Mouse (Mus musculus) heart, adult 2 months (tissue): ENCODE results near the gene Samd4b. TPM values are rescaled to one million over a fixed set of nuclear protein-coding genes. Genes with fewer than 3 reads are reported as not detected.

Experiments
- DNase-seq, 2 experiments: peaks; one replicate each; pipeline ENCODE4 v3.0.0; 2021
- H3K27ac ChIP-seq: fragments of 200-600 bp; 2 replicates; pipeline ENCODE4 v1.8.1; 2022
- H3K27me3 ChIP-seq: fragments of 200-500 bp; 2 replicates; pipeline ENCODE4 v1.6.1; 2012; ENCODE audit warnings: mild to moderate bottlenecking, low read length, inconsistent platforms, mixed read lengths; ENCODE audit not compliant: control insufficient read depth, insufficient read depth
- H3K36me3 ChIP-seq: fragments of 200-500 bp; 2 replicates; pipeline ENCODE4 v1.6.1; 2012; ENCODE audit warnings: low read length, inconsistent platforms; ENCODE audit not compliant: control insufficient read depth, insufficient read depth
- H3K4me1 ChIP-seq: fragments of 200-500 bp; 2 replicates; pipeline ENCODE4 v1.6.1; 2011; ENCODE audit warnings: low read length; ENCODE audit not compliant: control insufficient read depth, insufficient read depth
- H3K4me3 ChIP-seq: fragments of 200-600 bp; 2 replicates; pipeline ENCODE4 v1.8.1; 2022
- H3K79me2 ChIP-seq: fragments of 200-500 bp; replicated peaks from 2 replicates; pipeline ENCODE4 v1.6.1; 2012; ENCODE audit warnings: mild to moderate bottlenecking, inconsistent platforms, low read length, moderate library complexity, mixed read lengths; ENCODE audit not compliant: control insufficient read depth, insufficient read depth
- H3K9ac ChIP-seq: fragments of 200-500 bp; 2 replicates; pipeline ENCODE4 v1.6.1; 2012; ENCODE audit warnings: low read depth, mild to moderate bottlenecking, control low read depth, inconsistent platforms, low read length, mixed read lengths
- CTCF ChIP-seq: fragments of 200-600 bp; IDR thresholded peaks from 2 replicates; pipeline ENCODE4 v1.8.1; 2022; ENCODE audit warnings: antibody characterized with exemption, mild to moderate bottlenecking, moderate library complexity
- EP300 ChIP-seq: fragments of 200-500 bp; IDR thresholded peaks from 2 replicates; pipeline ENCODE4 v1.6.1; 2011; ENCODE audit warnings: low read depth, low read length, control low read depth; ENCODE audit not compliant: insufficient read depth
- POLR2A ChIP-seq: fragments of 200-500 bp; IDR thresholded peaks from 2 replicates; pipeline ENCODE4 v1.6.1; 2011; ENCODE audit warnings: mild to moderate bottlenecking, low read depth, low read length, control low read depth; ENCODE audit not compliant: insufficient read depth
- WGBS: fragments of 180-500 bp; shearing (Covaris S2); methylation state at CpG from one replicate; pipeline ENCODE4 v1.1.7; 2018; 5-methylcytosine and 5-hydroxymethylcytosine counted together
- intact Hi-C: fragments of 180-260 bp; cut with DNase I; formaldehyde crosslinking; loops from one replicate; pipeline ENCODE4 v1.15.1; 2025
- polyA plus RNA-seq: library from polyadenylated mRNA; depleted of rRNA; stranded (reverse); fragments of >200 nt; gene quantifications from 2 replicates; pipeline ENCODE4 v1.2.3, GENCODE M21; 2012
- total RNA-seq, 2 experiments: library from RNA; stranded (reverse); gene quantifications; 2 replicates each; pipeline ENCODE4 v1.2.3; 2021

The Samd4b gene
- total and polyA plus RNA-seq, 3 experiments: 21.9 to 46.1 (median 22.4) TPM

DNA sequence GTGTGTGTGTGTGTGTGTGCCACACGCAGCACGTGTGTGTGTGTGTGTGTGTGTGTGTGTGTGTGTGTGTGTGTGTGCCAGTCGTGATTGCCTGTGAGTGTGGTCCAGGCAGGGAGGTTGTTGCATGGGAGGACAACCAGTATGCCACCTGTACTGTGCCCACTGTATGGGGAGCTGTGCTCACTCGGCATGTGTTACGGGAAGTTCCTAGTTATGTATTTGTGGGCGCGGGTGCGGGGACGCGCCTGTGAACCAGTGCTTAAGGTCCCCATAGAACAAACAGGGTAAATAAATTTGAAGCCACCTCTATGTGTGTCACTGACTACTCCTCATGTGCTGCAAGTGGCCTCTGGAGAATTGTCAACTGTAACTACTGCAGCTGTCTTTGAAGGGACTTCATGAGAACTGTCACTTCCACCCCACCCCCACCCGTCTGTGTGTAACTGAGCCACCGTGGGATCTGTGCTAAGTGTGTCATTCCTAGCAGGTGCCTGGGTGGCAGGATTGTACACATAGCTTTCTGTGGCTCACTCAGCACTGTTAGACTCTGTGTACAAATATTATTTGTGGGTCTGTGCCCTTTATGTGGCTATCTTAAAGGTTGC, 215.5 kb downstream of the Samd4b start:
- WGBS: 7% methylated on average over 10 of the region's 12 CpGs
- H3K4me3 ChIP-seq: no peak overlapping the region
- H3K9ac ChIP-seq: peak overlapping the region; percentile 58
- DNase-seq: no peak
- peak overlapping the region; percentile 93 for H3K27ac ChIP-seq
- no peak; the same call in 1 of the 2 replicates for TF ChIP-seq EP300
- no peak for TF ChIP-seq CTCF
- TF ChIP-seq POLR2A: no peak
- peaks cover 19% of the 10 kb centered on the region for H3K4me1 ChIP-seq
- no peaks in the 10 kb centered on the region; the same call in 1 of the 2 replicates for H3K79me2 ChIP-seq
- intact Hi-C loops: loop anchor here (5.0 kb wide), 1 partner anchor 430 kb away; no protein-coding TSS in a partner anchor
- H3K36me3 ChIP-seq: 0 out of 2 replicates have a peak, but pooled peaks cover 5% of the 10 kb centered on the region
- H3K27me3 ChIP-seq: no peaks in the 10 kb centered on the region

DNA sequence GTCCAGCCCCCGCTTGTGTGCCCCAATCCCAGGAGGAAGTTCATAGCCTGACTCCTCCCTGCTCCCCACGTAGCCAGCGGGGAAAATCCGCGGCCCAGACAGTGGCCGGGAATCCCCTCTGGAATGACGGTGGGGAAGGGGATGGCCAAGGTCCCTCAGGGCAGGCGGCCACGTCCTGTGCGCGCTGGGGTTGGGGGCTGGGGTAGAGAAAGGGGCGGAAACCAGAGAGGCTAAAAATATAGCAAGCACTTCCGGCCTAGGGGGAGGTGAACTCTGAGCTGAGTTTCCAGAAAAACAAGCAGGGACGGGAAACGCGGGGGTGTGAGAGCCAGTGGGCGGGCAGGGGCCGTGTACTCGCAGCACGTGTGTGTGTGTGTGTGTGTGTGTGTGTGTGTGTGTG, 216.0 kb downstream of the Samd4b start:
- H3K36me3 ChIP-seq: peaks cover 5% of the 10 kb centered on the region; the same call in 1 of the 2 replicates
- intact Hi-C loops: loop anchor here (5.0 kb wide), 1 partner anchor 430 kb away; no protein-coding TSS in a partner anchor
- no peaks in the 10 kb centered on the region; the same call in 1 of the 2 replicates for H3K79me2 ChIP-seq
- peak overlapping the region; percentile 93 for H3K27ac ChIP-seq
- H3K27me3 ChIP-seq: no peaks in the 10 kb centered on the region
- DNase-seq: peak; percentile 89 to 93
- under 1% methylated on average over 19 of the region's 20 CpGs for WGBS
- H3K4me1 ChIP-seq: peaks cover 19% of the 10 kb centered on the region
- H3K9ac ChIP-seq: peak overlapping the region; percentile 76
- H3K4me3 ChIP-seq: peak overlapping the region; percentile 58
- peak; percentile 83; the same call in 1 of the 2 replicates for TF ChIP-seq EP300
- TF ChIP-seq CTCF: no peak
- peak; percentile 60 for TF ChIP-seq POLR2A

DNA sequence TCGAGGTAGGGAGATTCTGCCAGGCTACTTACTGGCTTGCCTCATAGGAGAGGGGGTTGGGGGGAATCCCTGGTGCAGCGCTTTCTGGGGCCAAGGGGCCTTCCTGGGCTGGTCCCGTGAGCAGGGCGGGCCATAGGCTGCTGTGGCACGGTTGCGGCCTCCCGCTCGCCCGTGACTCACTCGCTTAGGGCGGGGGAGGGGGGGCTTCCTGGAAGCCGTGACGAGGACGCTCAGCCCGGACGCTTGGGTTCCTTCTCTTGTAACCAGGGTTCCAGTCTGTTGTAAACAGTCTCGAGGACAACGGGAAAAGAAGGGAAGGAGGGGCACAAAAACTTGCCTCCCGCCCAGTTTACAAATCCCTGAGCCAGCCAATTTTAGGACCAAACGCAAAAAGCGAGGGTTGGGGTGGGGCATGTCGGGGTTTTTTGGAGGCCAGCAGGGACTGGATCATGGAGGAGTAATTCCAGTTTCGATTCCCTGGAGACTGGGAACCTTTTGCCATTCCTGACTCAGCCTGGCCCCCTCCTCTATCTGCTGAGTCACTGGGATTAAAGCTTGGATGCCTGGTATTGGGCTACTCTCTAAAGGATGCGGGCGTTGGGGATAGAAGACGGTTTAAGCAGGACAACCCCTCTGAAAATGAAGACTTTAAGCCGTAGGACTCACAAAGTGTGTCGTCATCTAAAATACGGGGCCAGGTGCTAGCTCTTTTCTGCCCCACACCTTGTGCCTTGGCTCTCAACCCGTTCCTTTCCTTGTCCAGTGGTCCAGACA, 216.7 kb downstream of the Samd4b start:
- intact Hi-C loops: loop anchor here (5.0 kb wide), 1 partner anchor 431 kb away; no protein-coding TSS in a partner anchor
- WGBS: under 1% methylated on average over 30 of the region's 30 CpGs
- H3K79me2 ChIP-seq: no peaks in the 10 kb centered on the region; the same call in 1 of the 2 replicates
- peak overlapping the region; percentile 76 for H3K9ac ChIP-seq
- peak overlapping the region; percentile 58 for H3K4me3 ChIP-seq
- H3K27me3 ChIP-seq: no peaks in the 10 kb centered on the region
- TF ChIP-seq POLR2A (peak; percentile 66), EP300 (0 out of 2 replicates have a peak, but pooled peaks have one; percentile 63), CTCF (no peak)
- peaks cover 5% of the 10 kb centered on the region; the same call in 1 of the 2 replicates for H3K36me3 ChIP-seq
- peak overlapping the region; percentile 93 for H3K27ac ChIP-seq
- peak; percentile 89 to 94 for DNase-seq
- H3K4me1 ChIP-seq: peaks cover 19% of the 10 kb centered on the region

DNA sequence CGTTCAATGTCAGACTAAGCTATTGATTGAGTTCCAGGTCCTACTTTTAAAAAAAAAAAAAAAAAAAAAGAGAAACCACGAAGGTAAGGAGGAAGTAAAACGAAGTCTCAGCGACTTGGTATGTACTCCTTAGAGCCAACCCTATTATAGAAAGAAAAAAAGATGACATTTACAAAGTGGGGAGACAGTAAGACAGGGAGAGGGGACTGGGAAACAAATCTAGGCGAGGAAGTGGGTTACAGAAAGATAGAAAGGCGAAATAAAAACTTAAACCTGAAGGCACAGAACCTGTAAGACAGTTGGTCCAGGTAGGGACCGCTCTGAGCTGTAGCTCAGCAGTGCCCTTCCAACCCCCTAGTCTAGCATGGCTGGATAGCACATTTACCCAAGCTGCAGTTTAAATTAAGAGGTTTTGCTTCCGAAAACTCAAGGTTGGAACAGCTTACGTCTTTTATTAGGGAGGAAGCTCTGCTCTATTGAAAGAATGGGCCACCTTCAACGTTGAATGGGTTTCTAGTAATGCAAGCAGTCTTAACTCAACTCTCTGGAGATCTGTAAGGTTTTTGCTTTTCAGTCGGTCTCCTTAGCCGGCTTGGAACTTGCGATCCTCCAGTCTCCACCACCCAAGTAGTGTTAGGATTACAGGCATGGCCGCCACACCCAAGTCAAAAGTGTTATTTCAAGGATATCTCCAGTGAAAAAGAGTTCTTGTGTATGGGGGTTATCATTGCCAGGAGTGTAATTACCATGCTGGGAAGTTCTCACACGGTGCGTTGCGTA, 217.5 kb downstream of the Samd4b start, which contains the start of gene Zfp36:
TSS of gene Zfp36 (minus strand) at position 17 of the 780 bp plus-strand sequence.
- WGBS: 33% methylated on average over 17 of the region's 17 CpGs
- no peak for DNase-seq
- Histone ChIP-seq H3K4me3 (peak within 1 kb of the TSS; percentile 88), H3K36me3 (peaks cover 5% of the 10 kb centered on the region; the same call in 1 of the 2 replicates), H3K79me2 (no peaks in the 10 kb centered on the region; the same call in 1 of the 2 replicates), H3K4me1 (peaks cover 19% of the 10 kb centered on the region), H3K27me3 (no peaks in the 10 kb centered on the region), H3K9ac (peak within 1 kb of the TSS; percentile 97), H3K27ac (peak within 1 kb of the TSS; percentile 93)
- intact Hi-C loops: loop anchor here (5.0 kb wide), 1 partner anchor 432 kb away; no protein-coding TSS in a partner anchor
- TF ChIP-seq POLR2A: no peak
- no peak for TF ChIP-seq EP300
- no peak for TF ChIP-seq CTCF
